Mouse (Mus musculus) bone marrow, adult 2 months (tissue): ENCODE measurements around the gene Itga1.

ENCODE experiments used
- CTCF ChIP-seq: fragments of 200-500 bp; IDR thresholded peaks from 2 replicates; pipeline ENCODE4 v1.5.1; 2011; ENCODE audit warnings: low read length, control low read depth; ENCODE audit not compliant: control insufficient read depth, insufficient read depth
- POLR2A ChIP-seq: fragments of 200-500 bp; IDR thresholded peaks from 2 replicates; pipeline ENCODE4 v1.6.1; 2011; ENCODE audit warnings: low read depth, mild to moderate bottlenecking, control low read depth, low read length, borderline replicate concordance; ENCODE audit not compliant: control insufficient read depth

GRCm38 (mm10) chr13:114931775-114932294, 169.9 kb downstream of the Itga1 start, which contains the start of gene Itga2:
- TF ChIP-seq POLR2A (no peak), CTCF (peak; percentile 46; the same call in 1 of the 2 replicates)
